Mouse (Mus musculus) embryonic fibroblast, embryonic 13.5 days (primary cell): ENCODE data around the gene Gstm4.

Experiments
- CTCF ChIP-seq: IDR thresholded peaks from 2 replicates; pipeline ENCODE4 v1.5.1; 2011; ENCODE audit warnings: mild to moderate bottlenecking, control low read depth, low read length, moderate library complexity, borderline replicate concordance; ENCODE audit not compliant: insufficient read depth
- POLR2A ChIP-seq: IDR thresholded peaks from 2 replicates; pipeline ENCODE4 v1.6.1; 2011; ENCODE audit warnings: low read depth, mild to moderate bottlenecking, control low read depth, low read length, moderate library complexity

- TF ChIP-seq CTCF (no peak), POLR2A (no peak)
These were observed 49.5 kb upstream of the Gstm4 start for GRCm38 (mm10) chr3:108094146-108094545.
